Mouse (Mus musculus): ENCODE measurements at regions not wholly inside any gene's neighbourhood (a gene's known extent, or its start where the extent isn't known, plus 50 kb on each side); places are given as distances from the start of the nearest gene placed in this dataset.
A peak's percentile ranks its signal among the peaks of the same experiment; 100 is the strongest.

GRCm38 (mm10) chr5:90164434-90164833, 59.4 kb downstream of the Cox18 start:
- DNase-seq, result no peak

GRCm38 (mm10) chr5:90163033-90163859, 60.6 kb downstream of the Cox18 start:
- DNase-seq, result no peak

GRCm38 (mm10) chr5:90160281-90160680, 63.5 kb downstream of the Cox18 start:
- no peak for DNase-seq

GRCm38 (mm10) chr5:90156522-90156921, 67.3 kb downstream of the Cox18 start:
- DNase-seq, result no peak

GRCm38 (mm10) chr5:90149611-90150532, 73.9 kb downstream of the Cox18 start:
- peak; percentile 8 to 11 for DNase-seq

- DNase-seq, result no peak
Measured at GRCm38 (mm10) chr5:90135971-90136370, 87.8 kb downstream of the Cox18 start.

GRCm38 (mm10) chr5:90107036-90107435, 116.8 kb downstream of the Cox18 start:
- no peak for DNase-seq

- no peak for DNase-seq
Measured at GRCm38 (mm10) chr5:90104672-90105071, 119.1 kb downstream of the Cox18 start.

- DNase-seq, result peak; percentile 17 to 58
Measured at GRCm38 (mm10) chr5:90088541-90088940, 135.3 kb downstream of the Cox18 start.

GRCm38 (mm10) chr5:90086491-90086890, 137.3 kb downstream of the Cox18 start:
- DNase-seq, result no peak

- DNase-seq, result no peak
Measured at GRCm38 (mm10) chr5:90077025-90077536, 146.7 kb downstream of the Cox18 start.

- DNase-seq, result no peak
Measured at GRCm38 (mm10) chr5:90075629-90076349, 148.0 kb downstream of the Cox18 start.

GRCm38 (mm10) chr5:90071806-90072205, 152.0 kb downstream of the Cox18 start:
- peak; percentile 29 to 69 for DNase-seq

- DNase-seq, result peak; percentile 33 to 36
Measured at GRCm38 (mm10) chr5:90068601-90069000, 155.2 kb downstream of the Cox18 start.

GRCm38 (mm10) chr5:90067817-90068216, 156.0 kb downstream of the Cox18 start:
- no peak for DNase-seq

- peak; percentile 41 to 51 for DNase-seq
Measured at GRCm38 (mm10) chr5:90065884-90066615, 157.8 kb downstream of the Cox18 start.

- DNase-seq, result peak in 1 of 2 experiments; percentile 10
Measured at GRCm38 (mm10) chr5:90055686-90056085, 168.1 kb downstream of the Cox18 start.

- DNase-seq, result no peak
Measured at GRCm38 (mm10) chr5:90052516-90052915, 169.4 kb upstream of the Adamts3 start.

- no peak for DNase-seq
Measured at GRCm38 (mm10) chr5:90049856-90050255, 166.7 kb upstream of the Adamts3 start.

- DNase-seq, result no peak
Measured at GRCm38 (mm10) chr5:90042781-90043180, 159.6 kb upstream of the Adamts3 start.

GRCm38 (mm10) chr5:90033103-90033502, 150.0 kb upstream of the Adamts3 start:
- DNase-seq, result peak; percentile 63 to 72

GRCm38 (mm10) chr5:90030737-90031136, 147.6 kb upstream of the Adamts3 start:
- no peak for DNase-seq
